Mouse (Mus musculus) cortical plate, adult 2 months (tissue): ENCODE measurements around the gene Fkbp6. TPM values are rescaled to one million over a fixed set of nuclear protein-coding genes. Genes with fewer than 3 reads are reported as not detected.

Experiments
- H3K27ac ChIP-seq: fragments of 200-500 bp; 2 replicates; pipeline ENCODE4 v1.5.1; 2012; ENCODE audit warnings: low read length, control low read depth, inconsistent platforms; ENCODE audit not compliant: insufficient read depth
- H3K4me1 ChIP-seq: fragments of 200-500 bp; 2 replicates; pipeline ENCODE4 v1.6.1; 2011; ENCODE audit warnings: low read length; ENCODE audit not compliant: control insufficient read depth, insufficient read depth
- H3K4me3 ChIP-seq: fragments of 200-500 bp; 2 replicates; pipeline ENCODE4 v1.5.1; 2011; ENCODE audit warnings: mild to moderate bottlenecking, low read length, control low read depth; ENCODE audit not compliant: insufficient read depth
- CTCF ChIP-seq: fragments of 200-500 bp; IDR thresholded peaks from 2 replicates; pipeline ENCODE4 v1.5.1; 2011; ENCODE audit warnings: mild to moderate bottlenecking, control low read depth, low read length; ENCODE audit not compliant: insufficient read depth; ENCODE audit errors: extremely low read depth
- POLR2A ChIP-seq: fragments of 200-500 bp; IDR thresholded peaks from 2 replicates; pipeline ENCODE4 v1.6.1; 2011; ENCODE audit warnings: mild to moderate bottlenecking, low read length, control low read depth; ENCODE audit not compliant: insufficient read depth; ENCODE audit errors: extremely low read depth
- polyA plus RNA-seq: library from polyadenylated mRNA; depleted of rRNA; stranded (reverse); fragments of >200 nt; gene quantifications from 2 replicates; pipeline ENCODE4 v1.2.3, GENCODE M21; 2012; rRNA removed

Gene Fkbp6
- 0.11 and 0.13 TPM in 2 replicates for polyA plus RNA-seq

- H3K4me3 ChIP-seq: no peak within 1 kb of the TSS
- no peak within 1 kb of the TSS for H3K27ac ChIP-seq
- TF ChIP-seq POLR2A: no peak
- no peak for TF ChIP-seq CTCF
- no peaks in the 10 kb centered on the region for H3K4me1 ChIP-seq
These were observed at the start of gene Fkbp6 for GRCm38 (mm10) chr5:135349862-135350261. Fkbp6 (minus strand) TSS chr5:135350044.

- no peak overlapping the region for H3K4me3 ChIP-seq
- TF ChIP-seq POLR2A: no peak
- no peak for TF ChIP-seq CTCF
These were observed 49.5 kb upstream of the Fkbp6 start for GRCm38 (mm10) chr5:135399382-135399781.

GRCm38 (mm10) chr5:135395826-135396225 lies 46.0 kb upstream of the Fkbp6 start:
- TF ChIP-seq CTCF (peak; percentile 58), POLR2A (no peak)
- H3K27ac ChIP-seq: no peak overlapping the region
- no peaks in the 10 kb centered on the region; the same call in 1 of the 2 replicates for H3K4me1 ChIP-seq

More at GRCm38 (mm10) chr5:135399382-135399781, 49.5 kb upstream of the Fkbp6 start:
- no peak overlapping the region for H3K27ac ChIP-seq
- H3K4me1 ChIP-seq: no peaks in the 10 kb centered on the region

GRCm38 (mm10) chr5:135394004-135394823 lies 44.4 kb upstream of the Fkbp6 start, which contains the start of gene Pom121:
Pom121 (minus strand) TSS chr5:135394546.
- peak within 1 kb of the TSS; percentile 51 for H3K4me3 ChIP-seq
- TF ChIP-seq CTCF: no peak
- TF ChIP-seq POLR2A: peak; percentile 22; the same call in 1 of the 2 replicates
- H3K27ac ChIP-seq: peak within 1 kb of the TSS; percentile 73; the same call in 1 of the 2 replicates
- H3K4me1 ChIP-seq: no peaks in the 10 kb centered on the region; the same call in 1 of the 2 replicates

More at GRCm38 (mm10) chr5:135395826-135396225, 46.0 kb upstream of the Fkbp6 start:
- H3K4me3 ChIP-seq: no peak overlapping the region

- TF ChIP-seq POLR2A: no peak
- no peak for TF ChIP-seq CTCF
- Histone ChIP-seq H3K4me1 (no peaks in the 10 kb centered on the region), H3K27ac (no peak overlapping the region), H3K4me3 (no peak overlapping the region)
These were observed 33.9 kb upstream of the Fkbp6 start for GRCm38 (mm10) chr5:135383771-135384170.

GRCm38 (mm10) chr5:135382746-135383145 lies 32.9 kb upstream of the Fkbp6 start:
- no peaks in the 10 kb centered on the region for H3K4me1 ChIP-seq
- no peak overlapping the region for H3K4me3 ChIP-seq
- TF ChIP-seq POLR2A (no peak), CTCF (no peak)
- no peak overlapping the region for H3K27ac ChIP-seq

- no peak overlapping the region for H3K4me3 ChIP-seq
- TF ChIP-seq CTCF: no peak
- no peak for TF ChIP-seq POLR2A
These were observed 31.6 kb upstream of the Fkbp6 start for GRCm38 (mm10) chr5:135381356-135381925.

GRCm38 (mm10) chr5:135380681-135381080 lies 30.8 kb upstream of the Fkbp6 start:
- TF ChIP-seq POLR2A (no peak), CTCF (no peak)
- H3K4me1 ChIP-seq: no peaks in the 10 kb centered on the region
- no peak overlapping the region for H3K4me3 ChIP-seq
- no peak overlapping the region for H3K27ac ChIP-seq

More at GRCm38 (mm10) chr5:135381356-135381925, 31.6 kb upstream of the Fkbp6 start:
- Histone ChIP-seq H3K27ac (no peak overlapping the region), H3K4me1 (no peaks in the 10 kb centered on the region)

- no peaks in the 10 kb centered on the region for H3K4me1 ChIP-seq
- H3K27ac ChIP-seq: no peak overlapping the region
- TF ChIP-seq CTCF (no peak), POLR2A (no peak)
- no peak overlapping the region for H3K4me3 ChIP-seq
These were observed 26.5 kb upstream of the Fkbp6 start for GRCm38 (mm10) chr5:135376341-135376740.
